Mouse (Mus musculus): ENCODE measurements around the gene Ddx39b.

GRCm38 (mm10) chr17:35210593-35210992, 31.0 kb upstream of the Ddx39b start:
- no peak for TF ChIP-seq POLR2A (IDR thresholded peaks at IDR 0.05; ENCODE audit: insufficient read depth, low read length)
- TF ChIP-seq EP300 (IDR thresholded peaks at IDR 0.05; ENCODE audit: insufficient read depth, low read depth, low read length): no peak
